Mouse (Mus musculus) ES-E14 (cell line): ENCODE data around the gene Scgb3a1. TPM values are rescaled to one million over a fixed set of nuclear protein-coding genes. Genes with fewer than 3 reads are reported as not detected.
A peak's percentile ranks its signal among the peaks of the same experiment; 100 is the strongest.

Experiments used
- DNase-seq: peaks from one replicate; pipeline ENCODE4 v3.0.0-alpha.2; 2013; ENCODE audit warnings: low read depth, low spot score
- H3K27ac ChIP-seq: 2 replicates; pipeline ENCODE4 v1.5.1; 2012; ENCODE audit warnings: low read depth, mild to moderate bottlenecking, low read length, moderate library complexity, mixed read lengths; ENCODE audit not compliant: poor library complexity, insufficient read depth, severe bottlenecking
- H3K36me3 ChIP-seq: 2 replicates; pipeline ENCODE4 v1.6.1; 2012; ENCODE audit warnings: mild to moderate bottlenecking, low read length, moderate library complexity, mixed read lengths; ENCODE audit not compliant: control insufficient read depth, poor library complexity, insufficient read depth, severe bottlenecking
- H3K4me1 ChIP-seq, 2 experiments: fragments of 150-350 bp in 1 of 2; sonication (generic) in 1 of 2; 2 replicates each; pipeline ENCODE4 v1.6.1; 2012; ENCODE audit warnings: low read length in 2 of 2, mild to moderate bottlenecking in 1 of 2, mixed read lengths in 1 of 2; ENCODE audit not compliant: control insufficient read depth in 2 of 2, insufficient read depth in 2 of 2, poor library complexity in 1 of 2
- H3K4me3 ChIP-seq, 2 experiments: fragments of 150-350 bp in 1 of 2; sonication (generic) in 1 of 2; 2 replicates each; pipeline ENCODE4 v1.5.1; 2012; ENCODE audit warnings: low read length in 2 of 2, low read depth in 1 of 2, mild to moderate bottlenecking in 1 of 2, mixed read lengths in 1 of 2; ENCODE audit not compliant: insufficient read depth in 1 of 2, poor library complexity in 1 of 2, severe bottlenecking in 1 of 2
- H3K9ac ChIP-seq: 2 replicates; pipeline ENCODE4 v1.6.1; 2012; ENCODE audit warnings: low read depth, mild to moderate bottlenecking, low read length, mixed read lengths; ENCODE audit not compliant: poor library complexity, insufficient read depth, severe bottlenecking
- H3K9me3 ChIP-seq: fragments of 150-350 bp; sonication (generic); 2 replicates; pipeline ENCODE4 v1.6.1; 2012; ENCODE audit warnings: low read depth, mild to moderate bottlenecking, low read length; ENCODE audit not compliant: control insufficient read depth, insufficient read depth
- CHD2 ChIP-seq: IDR thresholded peaks from 2 replicates; pipeline ENCODE4 v1.6.1; 2014; ENCODE audit warnings: mild to moderate bottlenecking, low read depth, low read length, inconsistent platforms
- HCFC1 ChIP-seq: IDR thresholded peaks from 2 replicates; pipeline ENCODE4 v1.6.1; 2012; ENCODE audit warnings: low read length, inconsistent platforms, borderline replicate concordance; ENCODE audit not compliant: insufficient read depth
- MAFK ChIP-seq: IDR thresholded peaks from 2 replicates; pipeline ENCODE4 v1.6.1; 2014; ENCODE audit warnings: mild to moderate bottlenecking, low read depth, low read length, inconsistent platforms; ENCODE audit not compliant: insufficient read depth
- ZNF384 ChIP-seq: IDR thresholded peaks from 2 replicates; pipeline ENCODE4 v1.6.1; 2012; ENCODE audit warnings: low read depth, low read length, inconsistent platforms
- in situ Hi-C, 2 experiments: fragments of 600-800 bp; cut with MboI; formaldehyde crosslinking; loops; one replicate each; pipeline ENCODE4 v1.15.1; 2025; ENCODE audit warnings: low sequenced_read_pairs in 2 of 2, inconsistent platforms in 1 of 2; ENCODE audit not compliant: unreplicated experiment in 2 of 2
- total RNA-seq: library from RNA; depleted of rRNA; stranded (reverse); fragments of 300-350 nt; gene quantifications from 2 replicates; pipeline ENCODE4 v1.2.3, GENCODE M21; 2012; rRNA removed

The Scgb3a1 gene
- total RNA-seq, 1 experiment, result 1.6 TPM

DNA sequence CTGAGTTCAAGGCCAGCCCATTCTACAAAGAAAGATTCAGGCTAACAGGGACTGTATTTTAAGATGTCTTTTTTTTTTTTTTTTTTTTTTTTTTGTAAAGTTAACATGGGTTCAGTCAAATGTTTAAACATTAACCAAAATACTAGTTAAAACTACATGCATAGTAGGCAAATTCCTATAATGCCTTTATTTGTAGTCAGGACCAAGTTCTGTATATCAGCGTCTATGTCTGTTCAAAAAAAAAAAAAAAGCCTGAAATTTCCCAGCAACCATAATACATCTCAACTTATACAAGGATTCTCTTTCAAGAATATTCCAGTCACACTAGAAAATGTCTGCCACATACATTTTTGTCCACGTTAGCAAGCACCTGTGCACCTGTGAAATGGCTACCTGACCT, 47.3 kb downstream of the Scgb3a1 start:
- Histone ChIP-seq H3K4me1 (peaks cover 5 to 6% of the 10 kb centered on the region in 2 experiments; a peak in 2 of 4 replicates), H3K27ac (no peak overlapping the region), H3K9me3 (no peaks in the 10 kb centered on the region), H3K9ac (no peak overlapping the region), H3K36me3 (peaks cover 2% of the 10 kb centered on the region; the same call in 1 of the 2 replicates), H3K4me3 (peak overlapping the region in 1 of 2 experiments; percentile 91; a peak in 2 of 4 replicates)
- no peak for TF ChIP-seq MAFK
- TF ChIP-seq ZNF384, result peak; percentile 49; the same call in 1 of the 2 replicates
- DNase-seq, result no peak
- in situ Hi-C loops, result no loop called here

DNA sequence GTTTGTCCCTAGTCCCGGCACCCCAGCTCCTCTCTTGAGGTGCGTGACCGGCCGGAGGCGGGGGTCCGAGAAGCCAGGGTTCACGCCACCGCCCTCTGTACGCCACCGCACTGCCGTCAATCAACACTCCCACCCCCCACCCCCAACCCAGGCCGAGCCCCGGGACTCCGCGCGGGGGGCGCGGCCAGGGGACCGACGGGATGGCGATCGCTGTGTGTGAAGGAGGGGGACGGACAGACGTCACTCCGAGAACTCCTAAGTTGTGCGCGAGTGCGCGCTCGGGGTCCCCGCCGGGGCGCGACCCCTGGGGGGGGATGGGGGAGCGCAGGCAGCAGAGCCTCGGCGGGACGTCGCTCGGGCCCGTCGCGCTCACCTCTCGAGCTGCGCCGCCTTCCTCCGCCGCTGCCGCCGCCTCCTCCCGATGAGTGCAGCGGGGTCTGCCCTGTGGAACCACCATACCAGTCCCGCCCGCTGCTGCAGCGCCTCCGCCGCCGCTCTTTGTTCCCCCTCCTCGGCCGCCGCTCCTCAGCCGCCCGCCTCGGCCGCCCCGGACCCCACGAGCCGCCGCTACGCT, 48.7 kb downstream of the Scgb3a1 start:
- H3K4me3 ChIP-seq, result peak overlapping the region; percentile 91 to 97
- peaks cover 4 to 5% of the 10 kb centered on the region in 2 experiments; a peak in 2 of 4 replicates for H3K4me1 ChIP-seq
- no peaks in the 10 kb centered on the region for H3K9me3 ChIP-seq
- H3K9ac ChIP-seq, result peak overlapping the region; percentile 99
- H3K36me3 ChIP-seq, result peaks cover 2% of the 10 kb centered on the region; the same call in 1 of the 2 replicates
- peak overlapping the region; percentile 92 for H3K27ac ChIP-seq
- TF ChIP-seq ZNF384, result no peak
- TF ChIP-seq MAFK, result no peak
- no peak for TF ChIP-seq CHD2
- peak; percentile 29 for DNase-seq
- in situ Hi-C loops, result no loop called here

GRCm38 (mm10) chr11:49712555-49713335, 49.3 kb downstream of the Scgb3a1 start, which contains the start of gene Cnot6:
TSS of gene Cnot6 (minus strand) at chr11:49712723.
- peak; percentile 98 for DNase-seq
- no peaks in the 10 kb centered on the region for H3K9me3 ChIP-seq
- peak within 1 kb of the TSS; percentile 92 for H3K27ac ChIP-seq
- peak within 1 kb of the TSS; percentile 99 for H3K9ac ChIP-seq
- peak within 1 kb of the TSS; percentile 91 to 97 for H3K4me3 ChIP-seq
- in situ Hi-C loops, result no loop called here
- peaks cover 4 to 5% of the 10 kb centered on the region in 2 experiments; a peak in 2 of 4 replicates for H3K4me1 ChIP-seq
- peaks cover 2% of the 10 kb centered on the region; the same call in 1 of the 2 replicates for H3K36me3 ChIP-seq
- TF ChIP-seq ZNF384 (no peak), HCFC1 (peak; percentile 70; the same call in 1 of the 2 replicates), MAFK (no peak)

GRCm38 (mm10) chr11:49713336-49714334, 50.2 kb downstream of the Scgb3a1 start:
- peak; percentile 12 for DNase-seq
- Histone ChIP-seq H3K4me1 (peaks cover 4 to 5% of the 10 kb centered on the region in 2 experiments; a peak in 2 of 4 replicates), H3K9ac (peak overlapping the region; percentile 62), H3K9me3 (no peaks in the 10 kb centered on the region), H3K4me3 (peak overlapping the region; percentile 67 to 82), H3K36me3 (no peaks in the 10 kb centered on the region), H3K27ac (peak overlapping the region; percentile 11; the same call in 1 of the 2 replicates)
- in situ Hi-C loops, result no loop called here
- TF ChIP-seq CHD2, result no peak
- TF ChIP-seq ZNF384, result 0 out of 2 replicates have a peak, but pooled peaks have one; percentile 15
- no peak for TF ChIP-seq MAFK

Other genes starting within 250 kb of the Scgb3a1 start
- not detected in 2 replicates for gene Olfr1389, start 240.5 kb upstream of the Scgb3a1 start, total RNA-seq
- gene Olfr1388, start 227.0 kb upstream of the Scgb3a1 start, total RNA-seq, result 8.4 and 9.4 TPM in 2 replicates
- gene Olfr1387, start 208.3 kb upstream of the Scgb3a1 start, total RNA-seq, result not detected in 2 replicates
- not detected in 2 replicates for gene Olfr1386, start 198.6 kb upstream of the Scgb3a1 start, total RNA-seq
- gene Olfr1385, start 174.5 kb upstream of the Scgb3a1 start, total RNA-seq, result 0.04 and 0.26 TPM in 2 replicates
- gene Olfr1384, start 156.9 kb upstream of the Scgb3a1 start, total RNA-seq, result not detected in 2 replicates
- not detected in 2 replicates for gene Olfr1383, start 144.0 kb upstream of the Scgb3a1 start, total RNA-seq
- gene Olfr1382, start 135.4 kb upstream of the Scgb3a1 start, total RNA-seq, result not detected in 2 replicates
- gene Olfr1381, start 120.2 kb upstream of the Scgb3a1 start, total RNA-seq, result not detected in 2 replicates
- gene Olfr1380, start 106.7 kb upstream of the Scgb3a1 start, total RNA-seq, result not detected in 2 replicates
- gene Flt4, start 54.3 kb upstream of the Scgb3a1 start, total RNA-seq, result 4.3 and 6.7 TPM in 2 replicates
- 39.4 and 45.8 TPM in 2 replicates for gene Cnot6, start 49.1 kb downstream of the Scgb3a1 start, total RNA-seq
- gene Gfpt2, start 130.6 kb downstream of the Scgb3a1 start, total RNA-seq, result 28.0 and 37.1 TPM in 2 replicates
- 27.8 and 28.1 TPM in 2 replicates for gene Mapk9, start 183.1 kb downstream of the Scgb3a1 start, total RNA-seq
- gene Rasgef1c, start 238.2 kb downstream of the Scgb3a1 start, total RNA-seq, result 0.76 and 0.79 TPM in 2 replicates